Mouse (Mus musculus) liver, embryonic 14.5 days (tissue): ENCODE measurements around the gene Mstn. TPM values are rescaled to one million over a fixed set of nuclear protein-coding genes. Genes with fewer than 3 reads are reported as not detected.

Experiments used
- ATAC-seq: fragments of 200-750 bp; cut with Nextera tagmentation; 2 replicates; pipeline ENCODE4 v1.8.0; 2017; ENCODE audit warnings: moderate number of reproducible peaks, mild to moderate bottlenecking, moderate library complexity; ENCODE audit not compliant: insufficient read depth
- DNase-seq, 3 experiments: peaks; one replicate each; pipeline ENCODE4 v3.0.0-alpha.2; 2012 to 2013; ENCODE audit warnings: low read depth in 3 of 3, low spot score in 3 of 3
- H3K27ac ChIP-seq: fragments of 300-500 bp; sonication (generic); 2 replicates; pipeline ENCODE4 v1.5.1; 2014; ENCODE audit warnings: moderate library complexity, mild to moderate bottlenecking, control low read depth, inconsistent platforms
- H3K27me3 ChIP-seq: fragments of 300-500 bp; sonication (generic); 2 replicates; pipeline ENCODE4 v1.6.1; 2014; ENCODE audit warnings: mild to moderate bottlenecking, low read length, moderate library complexity; ENCODE audit not compliant: control insufficient read depth, insufficient read depth
- H3K36me3 ChIP-seq: fragments of 300-500 bp; sonication (generic); replicated peaks from 2 replicates; pipeline ENCODE4 v1.6.1; 2014; ENCODE audit warnings: low read depth; ENCODE audit not compliant: control insufficient read depth, insufficient read depth
- H3K4me1 ChIP-seq, 2 experiments: fragments of 200-500 bp in 1 of 2; fragments of 300-500 bp in 1 of 2; sonication (generic) in 1 of 2; replicated peaks; 2 replicates each; pipeline ENCODE4 v1.6.1; 2012 to 2014; ENCODE audit warnings: antibody characterized with exemption in 1 of 2, inconsistent platforms in 1 of 2, low read length in 1 of 2; ENCODE audit not compliant: control insufficient read depth in 2 of 2, insufficient read depth in 2 of 2
- H3K4me2 ChIP-seq: fragments of 300-500 bp; sonication (generic); 2 replicates; pipeline ENCODE4 v1.6.1; 2014; ENCODE audit warnings: low read depth, mild to moderate bottlenecking, control low read depth, moderate library complexity
- H3K4me3 ChIP-seq, 2 experiments: fragments of 200-500 bp in 1 of 2; fragments of 300-500 bp in 1 of 2; sonication (generic) in 1 of 2; 2 replicates each; pipeline ENCODE4 v1.5.1; 2012 to 2014; ENCODE audit warnings: low read depth in 2 of 2, low read length in 2 of 2, mild to moderate bottlenecking in 2 of 2, control low read depth in 1 of 2, inconsistent platforms in 1 of 2, moderate library complexity in 1 of 2; ENCODE audit not compliant: insufficient read depth in 1 of 2
- H3K9ac ChIP-seq: fragments of 300-500 bp; sonication (generic); replicated peaks from 2 replicates; pipeline ENCODE4 v1.6.1; 2014; ENCODE audit warnings: mild to moderate bottlenecking, control low read depth, moderate library complexity
- H3K9me3 ChIP-seq: fragments of 300-500 bp; sonication (generic); 2 replicates; pipeline ENCODE4 v1.6.1; 2016; ENCODE audit warnings: low read length, mixed read lengths; ENCODE audit not compliant: control insufficient read depth
- CTCF ChIP-seq: IDR thresholded peaks from 2 replicates; pipeline ENCODE4 v1.5.1; 2016; ENCODE audit warnings: antibody characterized with exemption, low read depth, control low read depth
- EP300 ChIP-seq: IDR thresholded peaks from 2 replicates; pipeline ENCODE4 v1.6.1; 2016; ENCODE audit warnings: antibody characterized with exemption, low read depth
- WGBS: fragments of 180-500 bp; shearing (Covaris S2); extraction: QIAGEN DNeasy Blood & Tissue Kit; methylation state at CpG from one replicate; pipeline ENCODE4 v1.1.7; 2014; ENCODE audit not compliant: insufficient replicate concordance; 5-methylcytosine and 5-hydroxymethylcytosine counted together
- polyA plus RNA-seq, 2 experiments: library from polyadenylated mRNA; depleted of rRNA in 1 of 2; stranded (reverse) in 1 of 2; unstranded in 1 of 2; fragments of >200 nt; fragmentation: Nextera tagmentation in 1 of 2; extraction: Ambion mirVana in 1 of 2; gene quantifications; 2 replicates each; pipeline versions ENCODE4 v1.2.1 to v1.2.3; 2012 to 2014

Gene Mstn
- polyA plus RNA-seq (2012; rRNA removed): 0.02 TPM in 1 of 2 replicates, not detected in the other
- polyA plus RNA-seq (2014; fragmentation: Nextera tagmentation; extraction: Ambion mirVana): not detected in 2 replicates

- Histone ChIP-seq H3K4me3 (no peak within 1 kb of the TSS), H3K9me3 (no peaks in the 10 kb centered on the region), H3K27me3 (no peaks in the 10 kb centered on the region), H3K4me1 (peaks cover 0 to 5% of the 10 kb centered on the region in 2 experiments; a peak in 1 of 4 replicates), H3K36me3 (no peaks in the 10 kb centered on the region), H3K9ac (no peak within 1 kb of the TSS), H3K4me2 (no peak within 1 kb of the TSS), H3K27ac (no peak within 1 kb of the TSS)
- 58% methylated on average over 6 of the region's 6 CpGs for WGBS
- no peak for DNase-seq
- ATAC-seq: no peak
- TF ChIP-seq EP300: no peak
- TF ChIP-seq CTCF: no peak
Observed at GRCm38 (mm10) chr1:53061340-53061739, at the start of gene Mstn. TSS of gene Mstn (plus strand) at chr1:53061640.

GRCm38 (mm10) chr1:53014716-53015115 is 46.7 kb upstream of the Mstn start:
- Histone ChIP-seq H3K27ac (no peak overlapping the region), H3K27me3 (no peaks in the 10 kb centered on the region), H3K9me3 (no peaks in the 10 kb centered on the region), H3K36me3 (no peaks in the 10 kb centered on the region), H3K4me2 (no peak overlapping the region), H3K9ac (no peak overlapping the region), H3K4me3 (no peak overlapping the region), H3K4me1 (no peaks in the 10 kb centered on the region)
- TF ChIP-seq CTCF (no peak), EP300 (no peak)
- WGBS: 60% methylated on average over 6 of the region's 6 CpGs
- ATAC-seq (no peak), DNase-seq (no peak)

DNA sequence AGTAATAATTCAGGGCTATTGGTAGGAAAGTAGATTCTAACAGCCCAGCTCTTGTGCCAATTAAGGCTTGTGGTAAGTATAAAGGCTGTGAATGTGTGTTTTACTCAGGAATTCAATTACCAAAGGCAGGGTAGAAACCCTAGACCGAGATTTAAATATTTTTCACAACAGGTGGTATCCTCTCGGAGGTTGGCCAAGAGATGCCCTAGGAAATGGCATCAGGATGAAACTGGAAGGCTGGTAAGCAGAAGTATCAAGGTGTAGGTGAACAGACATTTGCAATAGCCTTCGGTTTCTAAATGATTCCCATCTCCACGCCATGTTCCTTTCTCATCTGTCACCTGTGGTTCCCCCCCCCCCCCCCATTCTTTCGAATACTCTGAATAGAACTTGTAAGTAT is 45.8 kb upstream of the Mstn start:
- H3K4me2 ChIP-seq: no peak overlapping the region
- H3K9me3 ChIP-seq: no peaks in the 10 kb centered on the region
- no peaks in the 10 kb centered on the region for H3K36me3 ChIP-seq
- 51% methylated on average over 5 of the region's 5 CpGs for WGBS
- ATAC-seq: no peak
- H3K4me1 ChIP-seq: no peaks in the 10 kb centered on the region
- TF ChIP-seq CTCF: no peak
- no peak for TF ChIP-seq EP300
- no peak for DNase-seq
- no peak overlapping the region for H3K4me3 ChIP-seq
- H3K27me3 ChIP-seq: no peaks in the 10 kb centered on the region
- H3K27ac ChIP-seq: no peak overlapping the region
- H3K9ac ChIP-seq: no peak overlapping the region

GRCm38 (mm10) chr1:53018746-53019505 is 42.5 kb upstream of the Mstn start:
- no peak for DNase-seq
- Histone ChIP-seq H3K27me3 (no peaks in the 10 kb centered on the region), H3K27ac (no peak overlapping the region), H3K4me2 (no peak overlapping the region), H3K9me3 (no peaks in the 10 kb centered on the region), H3K4me1 (no peaks in the 10 kb centered on the region), H3K4me3 (no peak overlapping the region), H3K36me3 (no peaks in the 10 kb centered on the region), H3K9ac (no peak overlapping the region)
- ATAC-seq: no peak
- no peak for TF ChIP-seq CTCF
- TF ChIP-seq EP300: no peak
- 51% methylated on average over 3 of the region's 3 CpGs for WGBS

DNA sequence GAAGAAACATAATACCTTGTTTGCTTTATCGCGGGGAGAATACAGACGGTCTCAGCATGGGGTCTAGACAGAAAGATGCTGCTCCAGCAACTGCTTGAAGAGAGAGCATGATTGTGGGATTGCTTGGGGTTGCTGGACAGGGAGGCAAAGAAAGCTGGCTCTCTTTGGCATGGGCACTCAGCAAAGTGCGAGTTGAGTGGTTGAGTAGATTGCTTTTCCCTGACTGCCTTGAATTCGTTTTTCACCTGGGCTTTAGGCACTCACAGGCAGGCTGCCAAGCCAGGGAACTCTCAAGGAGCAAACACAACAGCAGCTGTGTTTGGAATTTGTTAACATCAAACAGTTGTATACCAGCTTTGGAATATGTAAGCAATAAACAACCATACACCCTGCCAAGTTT is 41.4 kb upstream of the Mstn start, which contains the start of gene 1700019D03Rik:
Gene 1700019D03Rik, minus strand, starts transcription at position 101 of the 400 bp plus-strand sequence.
- H3K36me3 ChIP-seq: no peaks in the 10 kb centered on the region
- H3K27ac ChIP-seq: no peak within 1 kb of the TSS
- H3K9me3 ChIP-seq: no peaks in the 10 kb centered on the region
- DNase-seq: no peak
- no peaks in the 10 kb centered on the region for H3K27me3 ChIP-seq
- H3K9ac ChIP-seq: no peak within 1 kb of the TSS
- no peak for ATAC-seq
- no peaks in the 10 kb centered on the region for H3K4me1 ChIP-seq
- H3K4me3 ChIP-seq: no peak within 1 kb of the TSS
- H3K4me2 ChIP-seq: no peak within 1 kb of the TSS
- no peak for TF ChIP-seq CTCF
- no peak for TF ChIP-seq EP300
- WGBS: 56% methylated on average over 5 of the region's 5 CpGs
